Mouse (Mus musculus): ENCODE results near the gene Fam110c. TPM values are rescaled to one million over a fixed set of nuclear protein-coding genes. Genes with fewer than 3 reads are reported as not detected.

Gene Fam110c
- total RNA-seq, 1 experiment = 0.40 TPM

- peaks cover 0 to 5% of the 10 kb centered on the region in 2 experiments; a peak in 1 of 4 replicates for H3K4me1 ChIP-seq (ENCODE audit: control insufficient read depth in 2 of 2, insufficient read depth in 2 of 2, low read length in 2 of 2, poor library complexity in 1 of 2)
- H3K9me3 ChIP-seq (ENCODE audit: control insufficient read depth, insufficient read depth, low read depth, low read length) = no peaks in the 10 kb centered on the region
- no peak overlapping the region for H3K9ac ChIP-seq (ENCODE audit: insufficient read depth, low read depth, low read length, poor library complexity, severe bottlenecking)
- no peak overlapping the region for H3K4me3 ChIP-seq (ENCODE audit: insufficient read depth in 1 of 2, low read depth in 1 of 2, low read length in 2 of 2, poor library complexity in 1 of 2, severe bottlenecking in 1 of 2)
- in situ Hi-C loops (cut with MboI; ENCODE audit: low sequenced_read_pairs in 2 of 2, unreplicated experiment in 2 of 2) = no loop called here
- no peak overlapping the region for H3K27ac ChIP-seq (ENCODE audit: insufficient read depth, low read depth, low read length, poor library complexity, severe bottlenecking)
- no peak for TF ChIP-seq HCFC1 (IDR thresholded peaks at IDR 0.05; ENCODE audit: borderline replicate concordance, insufficient read depth, low read length)
- TF ChIP-seq ZNF384 (IDR thresholded peaks at IDR 0.05; ENCODE audit: low read depth, low read length) = no peak
- TF ChIP-seq ZC3H11A (IDR thresholded peaks at IDR 0.05; ENCODE audit: borderline replicate concordance, low read depth, low read length) = no peak
- 0 out of 2 replicates have a peak, but pooled peaks have one; percentile 19 for TF ChIP-seq MAFK (IDR thresholded peaks at IDR 0.05; ENCODE audit: insufficient read depth, low read depth, low read length)
- no peak for TF ChIP-seq CHD2 (IDR thresholded peaks at IDR 0.05; ENCODE audit: low read depth, low read length)
- no peaks in the 10 kb centered on the region for H3K36me3 ChIP-seq (ENCODE audit: control insufficient read depth, insufficient read depth, low read length, poor library complexity, severe bottlenecking)
- peak; percentile 42 for DNase-seq (ENCODE audit: low read depth, low spot score)
These were observed 18.8 kb downstream of the Fam110c start for GRCm38 (mm10) chr12:31092481-31092880.

- no peak for DNase-seq (ENCODE audit: low read depth, low spot score)
- Histone ChIP-seq H3K4me1 (ENCODE audit: control insufficient read depth in 2 of 2, insufficient read depth in 2 of 2, low read length in 2 of 2, poor library complexity in 1 of 2) (peaks cover 0 to 3% of the 10 kb centered on the region in 2 experiments; a peak in 1 of 4 replicates), H3K9me3 (ENCODE audit: control insufficient read depth, insufficient read depth, low read depth, low read length) (no peaks in the 10 kb centered on the region), H3K9ac (ENCODE audit: insufficient read depth, low read depth, low read length, poor library complexity, severe bottlenecking) (no peak overlapping the region), H3K27ac (ENCODE audit: insufficient read depth, low read depth, low read length, poor library complexity, severe bottlenecking) (no peak overlapping the region), H3K36me3 (ENCODE audit: control insufficient read depth, insufficient read depth, low read length, poor library complexity, severe bottlenecking) (no peaks in the 10 kb centered on the region), H3K4me3 (ENCODE audit: insufficient read depth in 1 of 2, low read depth in 1 of 2, low read length in 2 of 2, poor library complexity in 1 of 2, severe bottlenecking in 1 of 2) (no peak overlapping the region)
- TF ChIP-seq ZNF384 (IDR thresholded peaks at IDR 0.05; ENCODE audit: low read depth, low read length) = no peak
- TF ChIP-seq HCFC1 (IDR thresholded peaks at IDR 0.05; ENCODE audit: borderline replicate concordance, insufficient read depth, low read length) = no peak
- TF ChIP-seq ZC3H11A (IDR thresholded peaks at IDR 0.05; ENCODE audit: borderline replicate concordance, low read depth, low read length) = no peak
- TF ChIP-seq CHD2 (IDR thresholded peaks at IDR 0.05; ENCODE audit: low read depth, low read length) = no peak
- TF ChIP-seq MAFK (IDR thresholded peaks at IDR 0.05; ENCODE audit: insufficient read depth, low read depth, low read length) = no peak
- in situ Hi-C loops (cut with MboI; ENCODE audit: low sequenced_read_pairs in 2 of 2, unreplicated experiment in 2 of 2) = no loop called here
These were observed 23.5 kb downstream of the Fam110c start for GRCm38 (mm10) chr12:31097185-31097584.

GRCm38 (mm10) chr12:31101190-31101589 is 27.5 kb downstream of the Fam110c start:
- TF ChIP-seq MAFK (IDR thresholded peaks at IDR 0.05; ENCODE audit: insufficient read depth, low read depth, low read length) (no peak), ZNF384 (IDR thresholded peaks at IDR 0.05; ENCODE audit: low read depth, low read length) (no peak), CHD2 (IDR thresholded peaks at IDR 0.05; ENCODE audit: low read depth, low read length) (no peak)
- Histone ChIP-seq H3K9ac (ENCODE audit: insufficient read depth, low read depth, low read length, poor library complexity, severe bottlenecking) (no peak overlapping the region), H3K4me1 (ENCODE audit: control insufficient read depth in 2 of 2, insufficient read depth in 2 of 2, low read length in 2 of 2, poor library complexity in 1 of 2) (no peaks in the 10 kb centered on the region), H3K27ac (ENCODE audit: insufficient read depth, low read depth, low read length, poor library complexity, severe bottlenecking) (no peak overlapping the region), H3K4me3 (ENCODE audit: insufficient read depth in 1 of 2, low read depth in 1 of 2, low read length in 2 of 2, poor library complexity in 1 of 2, severe bottlenecking in 1 of 2) (no peak overlapping the region), H3K36me3 (ENCODE audit: control insufficient read depth, insufficient read depth, low read length, poor library complexity, severe bottlenecking) (no peaks in the 10 kb centered on the region), H3K9me3 (ENCODE audit: control insufficient read depth, insufficient read depth, low read depth, low read length) (no peaks in the 10 kb centered on the region)
- DNase-seq (ENCODE audit: low read depth, low spot score) = no peak
- in situ Hi-C loops (cut with MboI; ENCODE audit: low sequenced_read_pairs in 2 of 2, unreplicated experiment in 2 of 2) = loop anchor here in 1 of 2 experiments (25.0 kb wide), 1 partner anchor 236 kb away; no protein-coding TSS in a partner anchor

DNA sequence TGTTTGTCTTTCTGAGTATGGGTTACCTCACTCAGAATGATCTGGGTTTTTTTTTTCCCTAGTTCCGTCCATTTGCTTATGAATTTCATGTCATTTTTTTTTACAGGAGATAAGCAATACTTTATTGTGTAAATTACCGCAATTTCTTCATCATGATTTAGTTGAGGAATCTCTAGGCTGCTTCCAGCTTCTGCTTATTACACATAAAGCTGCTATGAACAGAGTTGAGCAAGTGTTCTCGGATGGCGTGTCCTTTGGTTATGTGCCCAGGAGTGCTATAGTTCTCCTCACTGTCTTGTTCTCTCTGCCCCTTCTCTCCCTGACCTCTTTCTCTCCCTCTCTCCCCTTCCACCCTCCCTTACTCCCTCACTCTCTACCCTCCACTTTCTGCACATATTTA is 28.2 kb downstream of the Fam110c start:
- H3K27ac ChIP-seq (ENCODE audit: insufficient read depth, low read depth, low read length, poor library complexity, severe bottlenecking) = no peak overlapping the region
- no peak for DNase-seq (ENCODE audit: low read depth, low spot score)
- no peak overlapping the region for H3K9ac ChIP-seq (ENCODE audit: insufficient read depth, low read depth, low read length, poor library complexity, severe bottlenecking)
- in situ Hi-C loops (cut with MboI; ENCODE audit: low sequenced_read_pairs in 2 of 2, unreplicated experiment in 2 of 2) = loop anchor here in 1 of 2 experiments (25.0 kb wide), 1 partner anchor 235 kb away; no protein-coding TSS in a partner anchor
- TF ChIP-seq CHD2 (IDR thresholded peaks at IDR 0.05; ENCODE audit: low read depth, low read length) (no peak), ZNF384 (IDR thresholded peaks at IDR 0.05; ENCODE audit: low read depth, low read length) (no peak)
- no peaks in the 10 kb centered on the region for H3K4me1 ChIP-seq (ENCODE audit: control insufficient read depth in 2 of 2, insufficient read depth in 2 of 2, low read length in 2 of 2, poor library complexity in 1 of 2)
- H3K4me3 ChIP-seq (ENCODE audit: insufficient read depth in 1 of 2, low read depth in 1 of 2, low read length in 2 of 2, poor library complexity in 1 of 2, severe bottlenecking in 1 of 2) = no peak overlapping the region
- H3K36me3 ChIP-seq (ENCODE audit: control insufficient read depth, insufficient read depth, low read length, poor library complexity, severe bottlenecking) = no peaks in the 10 kb centered on the region
- H3K9me3 ChIP-seq (ENCODE audit: control insufficient read depth, insufficient read depth, low read depth, low read length) = no peaks in the 10 kb centered on the region

DNA sequence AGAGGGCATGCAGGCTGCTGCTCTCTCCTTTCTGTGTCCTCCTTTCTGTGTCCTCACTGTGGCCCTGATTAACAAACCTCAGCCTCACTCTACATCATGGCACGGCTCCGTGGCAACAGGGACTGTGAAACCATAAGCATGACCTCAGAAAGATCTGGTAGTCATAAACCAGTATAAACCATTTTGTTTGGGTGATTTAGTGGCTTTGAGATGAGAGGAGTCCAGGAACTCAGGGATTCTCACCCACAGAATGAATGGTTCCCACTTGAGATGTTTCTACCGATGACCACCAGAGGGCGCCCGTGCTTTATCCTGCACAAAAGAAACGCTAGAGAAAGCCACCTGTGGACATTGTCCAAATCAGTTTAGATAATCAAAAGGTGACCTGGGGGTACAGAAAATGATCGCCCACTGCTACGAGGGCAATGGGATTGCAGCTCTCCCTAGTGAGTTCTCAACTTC is 42.4 kb downstream of the Fam110c start:
- Histone ChIP-seq H3K9me3 (ENCODE audit: control insufficient read depth, insufficient read depth, low read depth, low read length) (no peaks in the 10 kb centered on the region), H3K36me3 (ENCODE audit: control insufficient read depth, insufficient read depth, low read length, poor library complexity, severe bottlenecking) (no peaks in the 10 kb centered on the region), H3K4me3 (ENCODE audit: insufficient read depth in 1 of 2, low read depth in 1 of 2, low read length in 2 of 2, poor library complexity in 1 of 2, severe bottlenecking in 1 of 2) (no peak overlapping the region), H3K27ac (ENCODE audit: insufficient read depth, low read depth, low read length, poor library complexity, severe bottlenecking) (no peak overlapping the region), H3K4me1 (ENCODE audit: control insufficient read depth in 2 of 2, insufficient read depth in 2 of 2, low read length in 2 of 2, poor library complexity in 1 of 2) (0 out of 4 replicates have a peak, but pooled peaks cover 0 to 3% of the 10 kb centered on the region in 2 experiments), H3K9ac (ENCODE audit: insufficient read depth, low read depth, low read length, poor library complexity, severe bottlenecking) (no peak overlapping the region)
- in situ Hi-C loops (cut with MboI; ENCODE audit: low sequenced_read_pairs in 2 of 2, unreplicated experiment in 2 of 2) = loop anchor here in 1 of 2 experiments (25.0 kb wide), 1 partner anchor 221 kb away; no protein-coding TSS in a partner anchor
- TF ChIP-seq MAFK (IDR thresholded peaks at IDR 0.05; ENCODE audit: insufficient read depth, low read depth, low read length) (no peak), ZC3H11A (IDR thresholded peaks at IDR 0.05; ENCODE audit: borderline replicate concordance, low read depth, low read length) (peak; percentile 64)
- peak; percentile 52 for DNase-seq (ENCODE audit: low read depth, low spot score)

All from ES-E14 (cell line).